Mouse (Mus musculus): ENCODE measurements around the gene Ak7.

DNA sequence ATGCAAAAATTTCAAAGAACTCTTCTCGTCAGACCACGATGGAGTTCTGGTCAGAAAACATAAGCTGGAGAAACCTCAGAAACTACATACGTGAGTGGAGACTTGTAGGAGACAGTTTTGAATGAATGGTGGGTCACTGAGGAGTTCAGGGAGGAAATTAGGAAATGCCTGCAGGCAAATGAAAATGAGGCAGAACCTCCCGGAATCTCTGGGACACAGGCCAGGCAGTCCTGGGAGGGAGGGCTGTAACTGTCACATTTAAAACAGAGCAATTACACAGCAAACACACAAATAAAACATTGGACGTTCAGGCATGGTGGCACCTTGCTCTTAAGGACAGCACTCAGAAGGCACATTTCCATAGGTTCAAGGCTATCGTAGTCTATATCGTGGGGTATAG is 69.1 kb downstream of the Ak7 start:
- no peak for TF ChIP-seq GATA1 (IDR thresholded peaks at IDR 0.05; ENCODE audit: borderline replicate concordance, low read length)
- TF ChIP-seq FLI1 (IDR thresholded peaks at IDR 0.05; ENCODE audit: low read length): no peak
